Mouse (Mus musculus) midbrain, embryonic 16.5 days (tissue): Measurements from ENCODE around the gene Hspa12b. TPM values are rescaled to one million over a fixed set of nuclear protein-coding genes. Genes with fewer than 3 reads are reported as not detected.

ENCODE experiments used
- ATAC-seq: fragments of 200-750 bp; cut with Nextera tagmentation; 2 replicates; pipeline ENCODE4 v1.8.0; 2017; ENCODE audit warnings: moderate TSS enrichment
- H3K27ac ChIP-seq: fragments of 300-500 bp; sonication (generic); 2 replicates; pipeline ENCODE4 v1.5.1; 2014; ENCODE audit warnings: mild to moderate bottlenecking, low read length, mixed read lengths
- H3K27me3 ChIP-seq: fragments of 300-500 bp; sonication (generic); 2 replicates; pipeline ENCODE4 v1.6.1; 2014; ENCODE audit warnings: low read depth, low read length, mixed read lengths; ENCODE audit not compliant: control insufficient read depth, insufficient read depth
- H3K36me3 ChIP-seq: fragments of 300-500 bp; sonication (generic); 2 replicates; pipeline ENCODE4 v1.6.1; 2014; ENCODE audit warnings: mild to moderate bottlenecking, low read length, moderate library complexity, mixed read lengths; ENCODE audit not compliant: control insufficient read depth, insufficient read depth
- H3K4me1 ChIP-seq: fragments of 300-500 bp; sonication (generic); 2 replicates; pipeline ENCODE4 v1.6.1; 2014; ENCODE audit warnings: mild to moderate bottlenecking, low read length, mixed read lengths; ENCODE audit not compliant: control insufficient read depth, insufficient read depth
- H3K4me2 ChIP-seq: fragments of 300-500 bp; sonication (generic); 2 replicates; pipeline ENCODE4 v1.6.1; 2014; ENCODE audit warnings: mild to moderate bottlenecking, low read length, mixed read lengths
- H3K4me3 ChIP-seq: fragments of 300-500 bp; sonication (generic); 2 replicates; pipeline ENCODE4 v1.5.1; 2014; ENCODE audit warnings: low read depth, mild to moderate bottlenecking, low read length, moderate library complexity, mixed read lengths
- H3K9ac ChIP-seq: fragments of 300-500 bp; sonication (generic); 2 replicates; pipeline ENCODE4 v1.6.1; 2014; ENCODE audit warnings: low read depth, low read length, mixed read lengths
- H3K9me3 ChIP-seq: fragments of 300-500 bp; sonication (generic); replicated peaks from 2 replicates; pipeline ENCODE4 v1.6.1; 2014; ENCODE audit warnings: mild to moderate bottlenecking, low read length, mixed read lengths; ENCODE audit not compliant: control insufficient read depth, poor library complexity, severe bottlenecking
- WGBS: fragments of 180-500 bp; shearing (Covaris S2); extraction: QIAGEN DNeasy Blood & Tissue Kit; methylation state at CpG from one replicate; pipeline ENCODE4 v1.1.7; 2014; 5-methylcytosine and 5-hydroxymethylcytosine counted together
- polyA plus RNA-seq: library from polyadenylated mRNA; unstranded; fragments of >200 nt; fragmentation: Nextera tagmentation; extraction: Ambion mirVana; gene quantifications from 2 replicates; pipeline ENCODE4 v1.2.1, GENCODE M21; 2015

The Hspa12b gene
- polyA plus RNA-seq: 4.5 and 5.0 TPM in 2 replicates

DNA sequence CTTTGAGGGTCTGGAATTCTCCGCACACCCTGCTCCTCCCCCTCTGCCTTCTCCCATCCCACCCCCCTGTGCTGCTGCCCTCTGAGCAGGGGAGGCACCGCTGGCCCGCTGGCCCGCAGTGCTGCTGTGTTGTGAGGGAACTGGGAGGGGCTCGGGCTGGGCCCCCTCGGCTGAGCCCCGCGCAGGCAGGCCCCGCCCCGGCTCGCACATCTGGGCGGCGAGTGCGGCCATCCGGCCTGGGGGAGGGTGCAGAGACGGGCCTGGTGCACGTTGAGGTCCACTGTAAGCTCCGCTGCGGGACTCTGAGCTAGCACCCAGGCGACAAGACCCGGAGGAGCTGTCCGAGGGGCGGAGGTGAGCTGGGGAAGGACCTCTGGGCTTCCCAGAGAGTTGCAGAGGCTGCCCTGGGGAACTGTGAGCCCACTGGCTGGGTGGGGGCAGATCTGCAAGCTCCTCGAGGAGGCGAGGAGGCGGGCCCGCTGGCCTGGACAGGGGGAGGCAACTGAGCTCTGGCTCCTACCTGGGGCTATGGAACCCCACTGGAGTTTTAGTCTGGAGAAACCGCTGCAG, at the start of gene Hspa12b:
Gene Hspa12b, plus strand, starts transcription at position 120 of the 570 bp plus-strand sequence.
- Histone ChIP-seq H3K4me1 (peaks cover 6% of the 10 kb centered on the region), H3K9me3 (no peaks in the 10 kb centered on the region), H3K9ac (peak within 1 kb of the TSS; percentile 67), H3K27me3 (no peaks in the 10 kb centered on the region), H3K36me3 (no peaks in the 10 kb centered on the region), H3K4me3 (peak within 1 kb of the TSS; percentile 39), H3K4me2 (peak within 1 kb of the TSS; percentile 71), H3K27ac (no peak within 1 kb of the TSS)
- ATAC-seq: peak; percentile 73; the same call in 1 of the 2 replicates
- 2% methylated on average over 27 of the region's 28 CpGs for WGBS

DNA sequence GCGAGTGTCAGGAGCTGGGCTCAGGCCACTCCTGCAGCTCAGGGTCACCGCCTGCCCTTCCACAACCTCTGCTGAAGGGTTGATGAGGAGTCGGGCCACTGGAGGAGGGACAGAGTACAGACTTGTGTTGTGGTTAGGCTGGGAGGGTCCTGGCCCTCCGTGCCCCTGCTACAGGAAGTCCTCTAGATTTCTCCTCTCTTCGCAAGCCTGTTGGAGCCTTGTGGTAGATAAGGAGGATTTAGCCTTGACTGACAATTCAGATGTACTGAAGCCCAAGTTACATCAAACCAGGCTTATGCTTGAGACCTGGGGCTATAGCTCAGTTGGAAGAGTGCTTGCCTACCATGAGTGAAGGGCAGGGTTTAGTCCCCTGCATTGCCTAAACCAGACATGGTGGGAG, 46.6 kb upstream of the Hspa12b start:
- H3K4me1 ChIP-seq: no peaks in the 10 kb centered on the region
- H3K4me3 ChIP-seq: no peak overlapping the region
- 87% methylated on average over 5 of the region's 5 CpGs for WGBS
- no peaks in the 10 kb centered on the region for H3K9me3 ChIP-seq
- no peak overlapping the region for H3K9ac ChIP-seq
- no peaks in the 10 kb centered on the region for H3K36me3 ChIP-seq
- no peaks in the 10 kb centered on the region for H3K27me3 ChIP-seq
- no peak overlapping the region for H3K4me2 ChIP-seq
- no peak for ATAC-seq
- H3K27ac ChIP-seq: no peak overlapping the region

DNA sequence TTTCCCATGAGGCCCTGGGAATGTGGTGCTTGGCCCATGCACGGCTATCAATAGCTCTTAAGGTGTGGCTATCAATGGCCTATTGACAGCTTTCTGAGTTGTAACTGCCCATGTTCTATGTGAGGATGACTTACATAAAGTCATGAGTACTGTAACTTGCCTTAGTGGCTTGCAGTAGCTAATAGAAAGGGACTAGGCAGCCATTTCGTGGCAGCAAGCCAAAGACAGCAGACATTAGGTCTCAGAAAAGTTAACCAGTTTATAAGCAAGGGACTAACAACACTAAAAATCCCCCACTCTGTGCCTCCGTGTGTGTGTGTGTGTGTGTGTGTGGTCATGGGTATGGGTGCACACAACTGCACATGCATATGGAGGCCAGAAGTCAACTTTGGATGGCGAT, 42.9 kb upstream of the Hspa12b start:
- Histone ChIP-seq H3K9me3 (no peaks in the 10 kb centered on the region), H3K36me3 (no peaks in the 10 kb centered on the region), H3K4me3 (no peak overlapping the region), H3K4me1 (no peaks in the 10 kb centered on the region), H3K27me3 (no peaks in the 10 kb centered on the region), H3K9ac (no peak overlapping the region), H3K27ac (no peak overlapping the region), H3K4me2 (no peak overlapping the region)
- WGBS: 88% methylated on average over 4 of the region's 4 CpGs
- no peak for ATAC-seq

DNA sequence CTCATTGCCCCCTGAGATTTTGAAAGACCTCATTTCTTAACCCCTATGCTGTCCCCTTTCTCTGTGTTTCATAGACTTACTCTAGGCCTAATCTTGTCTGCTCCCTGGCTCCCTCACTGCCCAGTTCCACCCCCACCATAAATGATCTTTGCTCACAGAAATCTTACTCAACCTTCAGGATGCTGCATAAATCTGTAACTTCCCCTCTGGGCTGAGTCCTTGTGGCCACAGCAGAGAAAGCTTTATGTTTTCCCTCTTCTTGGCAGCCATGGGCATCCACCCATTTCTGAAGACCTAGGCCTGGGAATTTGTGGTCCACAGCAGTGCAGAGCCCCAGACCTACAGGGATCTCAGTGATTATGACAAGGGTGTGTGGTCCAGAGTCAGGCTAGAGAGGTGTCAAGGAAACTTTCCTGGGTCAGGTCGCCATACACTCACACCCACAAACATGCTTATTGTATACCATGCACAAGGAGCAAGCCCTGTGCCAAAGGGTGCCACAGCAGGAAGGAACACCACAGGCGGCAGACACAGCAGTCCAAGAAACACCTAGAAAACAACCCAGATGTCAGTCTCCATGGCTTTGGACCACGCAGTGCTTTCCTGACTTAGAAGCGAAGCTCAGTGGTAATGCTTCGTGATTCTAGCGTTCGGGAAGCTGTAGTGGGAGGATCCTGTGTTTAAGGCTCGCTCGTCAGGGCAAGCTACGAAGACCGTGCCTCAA, 40.3 kb upstream of the Hspa12b start, which contains the start of gene Siglec1:
Gene Siglec1, minus strand, starts transcription at position 99 of the 724 bp plus-strand sequence.
- Histone ChIP-seq H3K27ac (no peak within 1 kb of the TSS), H3K27me3 (no peaks in the 10 kb centered on the region), H3K4me1 (no peaks in the 10 kb centered on the region), H3K4me3 (no peak within 1 kb of the TSS), H3K9me3 (no peaks in the 10 kb centered on the region), H3K36me3 (no peaks in the 10 kb centered on the region), H3K4me2 (no peak within 1 kb of the TSS), H3K9ac (no peak within 1 kb of the TSS)
- WGBS: 83% methylated on average over 11 of the region's 11 CpGs
- no peak for ATAC-seq

DNA sequence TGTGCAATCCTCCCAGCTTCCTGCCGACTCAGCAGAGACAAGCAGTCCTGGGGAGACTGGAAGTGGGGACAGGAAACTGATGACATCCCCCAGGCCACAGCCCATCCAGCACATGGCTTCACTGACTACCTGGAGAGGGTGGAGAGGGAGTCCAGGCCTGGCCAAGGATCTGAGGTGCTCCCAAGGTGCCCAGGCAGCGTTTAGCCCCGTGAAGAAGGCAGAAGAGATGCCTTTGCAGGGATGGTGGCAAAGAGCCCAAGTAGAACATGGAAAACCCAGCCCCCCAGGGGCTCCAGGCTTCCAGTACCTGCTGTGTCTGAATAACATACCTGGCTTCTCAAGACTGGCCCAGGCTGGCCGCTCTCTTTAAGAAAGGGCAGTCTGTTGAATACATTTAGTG, 38.5 kb upstream of the Hspa12b start:
- no peak for ATAC-seq
- H3K4me2 ChIP-seq: no peak overlapping the region
- no peak overlapping the region for H3K4me3 ChIP-seq

DNA sequence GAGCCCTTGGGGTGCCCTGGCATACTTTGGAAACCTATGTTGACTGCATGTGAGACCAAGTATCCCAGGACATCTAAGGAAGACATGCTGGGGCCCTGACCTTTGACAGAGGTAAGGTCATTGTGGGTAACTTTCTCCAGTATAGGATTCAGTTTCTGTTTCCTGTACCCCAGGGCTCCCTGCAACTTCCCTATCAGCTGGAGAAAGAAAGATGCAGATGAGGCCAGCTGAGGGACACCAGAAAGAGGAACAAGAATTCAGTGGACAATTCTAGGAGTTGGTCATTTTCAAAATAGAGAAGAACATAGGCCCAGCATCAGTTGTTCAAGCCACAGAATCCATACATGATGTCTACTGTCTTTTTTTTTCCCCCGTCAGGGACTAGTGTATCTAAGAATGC, 37.4 kb upstream of the Hspa12b start:
- H3K4me1 ChIP-seq: no peaks in the 10 kb centered on the region
- no peak overlapping the region for H3K27ac ChIP-seq
- H3K4me2 ChIP-seq: no peak overlapping the region
- no peaks in the 10 kb centered on the region for H3K9me3 ChIP-seq
- H3K36me3 ChIP-seq: no peaks in the 10 kb centered on the region
- no peaks in the 10 kb centered on the region for H3K27me3 ChIP-seq
- no peak overlapping the region for H3K9ac ChIP-seq
- no peak overlapping the region for H3K4me3 ChIP-seq
- 85% methylated on average over 1 of the region's 1 CpGs for WGBS
- no peak for ATAC-seq

More for the DNA sequence above, 38.5 kb upstream of the Hspa12b start:
- Histone ChIP-seq H3K27me3 (no peaks in the 10 kb centered on the region), H3K9ac (no peak overlapping the region), H3K4me1 (no peaks in the 10 kb centered on the region), H3K36me3 (no peaks in the 10 kb centered on the region), H3K27ac (no peak overlapping the region), H3K9me3 (no peaks in the 10 kb centered on the region)
- 78% methylated on average over 4 of the region's 4 CpGs for WGBS

DNA sequence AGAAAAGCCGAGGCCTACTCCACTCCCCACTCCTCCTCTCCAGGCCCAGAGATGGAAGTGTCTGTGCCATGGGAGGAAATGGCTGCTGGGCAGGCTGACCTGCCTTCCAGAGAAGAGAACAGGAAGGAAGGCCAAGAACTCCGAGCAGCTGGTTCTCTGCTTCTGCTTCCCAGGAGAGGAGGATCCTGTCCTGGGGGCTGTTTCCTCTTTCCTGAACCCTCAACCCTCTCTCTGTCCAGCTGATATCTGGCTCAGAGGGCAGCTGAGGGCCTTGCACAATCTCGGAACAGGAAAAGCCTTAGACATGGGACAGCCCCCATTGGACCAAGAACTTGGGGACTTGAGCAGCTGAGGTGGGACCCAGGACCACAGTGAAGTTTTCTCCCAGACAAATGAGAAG, 36.2 kb upstream of the Hspa12b start:
- no peak overlapping the region for H3K27ac ChIP-seq
- H3K9ac ChIP-seq: no peak overlapping the region
- no peaks in the 10 kb centered on the region for H3K9me3 ChIP-seq
- no peak for ATAC-seq
- 87% methylated on average over 3 of the region's 3 CpGs for WGBS
- no peaks in the 10 kb centered on the region for H3K4me1 ChIP-seq
- no peak overlapping the region for H3K4me3 ChIP-seq
- no peak overlapping the region for H3K4me2 ChIP-seq
- H3K36me3 ChIP-seq: no peaks in the 10 kb centered on the region
- H3K27me3 ChIP-seq: no peaks in the 10 kb centered on the region

DNA sequence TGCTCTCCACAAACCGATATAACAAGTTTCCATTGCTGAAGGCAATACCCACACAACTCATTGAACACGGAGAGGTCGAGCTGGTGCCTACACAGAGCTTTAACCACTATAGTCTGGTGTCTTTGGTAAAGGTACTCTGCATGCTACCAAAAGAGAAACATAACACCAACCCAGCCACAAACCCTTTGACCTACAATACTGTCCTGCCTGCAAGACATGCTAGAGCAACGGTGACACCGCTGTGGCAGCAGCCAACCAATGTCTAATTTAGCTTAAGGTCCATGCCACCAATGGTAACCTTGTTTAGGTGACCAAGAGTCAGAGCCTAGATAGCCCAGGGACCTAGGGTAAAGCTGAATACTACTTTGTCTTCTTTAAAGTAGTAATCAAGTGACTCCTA, 33.5 kb upstream of the Hspa12b start:
- no peaks in the 10 kb centered on the region for H3K9me3 ChIP-seq
- H3K9ac ChIP-seq: no peak overlapping the region
- 90% methylated on average over 5 of the region's 5 CpGs for WGBS
- no peak overlapping the region for H3K27ac ChIP-seq
- no peaks in the 10 kb centered on the region for H3K4me1 ChIP-seq
- ATAC-seq: no peak
- no peak overlapping the region for H3K4me2 ChIP-seq
- H3K4me3 ChIP-seq: no peak overlapping the region
- no peaks in the 10 kb centered on the region for H3K36me3 ChIP-seq
- H3K27me3 ChIP-seq: no peaks in the 10 kb centered on the region

DNA sequence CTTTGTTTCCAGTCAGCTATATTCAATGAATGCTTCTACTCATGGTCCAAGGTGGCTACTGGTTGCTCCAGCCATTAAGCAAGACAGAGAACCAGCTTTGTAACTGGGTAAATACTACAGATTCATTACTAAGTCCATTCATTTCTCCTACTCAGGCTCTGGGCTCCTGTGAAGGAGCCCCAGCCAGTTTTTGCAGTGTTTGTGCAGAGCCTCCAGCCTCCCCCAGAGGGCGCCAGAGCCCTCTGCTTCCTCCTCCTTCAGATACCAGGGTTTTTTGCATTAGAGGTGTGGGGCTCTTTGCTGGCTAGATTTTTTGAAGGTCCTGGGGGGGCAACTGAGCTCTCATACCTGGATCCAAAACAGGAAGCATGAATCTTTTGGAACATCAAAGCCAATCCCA, 32.3 kb upstream of the Hspa12b start:
- no peak for ATAC-seq
- 0% methylated on average over 1 of the region's 1 CpGs for WGBS
- H3K4me2 ChIP-seq: no peak overlapping the region
- no peaks in the 10 kb centered on the region for H3K36me3 ChIP-seq
- H3K9me3 ChIP-seq: no peaks in the 10 kb centered on the region
- H3K27me3 ChIP-seq: no peaks in the 10 kb centered on the region
- H3K27ac ChIP-seq: no peak overlapping the region
- H3K4me1 ChIP-seq: no peaks in the 10 kb centered on the region
- H3K4me3 ChIP-seq: no peak overlapping the region
- H3K9ac ChIP-seq: no peak overlapping the region
